Comparison of ENCODE assay signal across 10 mouse cellular contexts in genomic region chr11:52437123-52437522, GRCm38 (mm10). TPM values are rescaled to one million over a fixed set of nuclear protein-coding genes. Genes with fewer than 3 reads are reported as not detected.
A peak's percentile ranks its signal among the peaks of the same experiment; 100 is the strongest.
DNase-seq lines count a peak whose midpoint lies in the region; ATAC-seq and TF ChIP-seq lines count a peak whose summit lies in the region.
"Had no signal": no experiment of that assay in that cellular context is flagged by ENCODE, and none has a peak within 500 bp of the region (broad histone marks: within the 10 kb centered on the region; RNA-seq: fewer than 3 reads in every experiment).

No protein-coding gene starts in this region.

- no peak overlapping the region for H3K4me3 ChIP-seq in lung, adult 2 months (replicated peaks; ENCODE audit: extremely low read depth, low read depth, low read length)
- no peak overlapping the region for H3K4me3 ChIP-seq in left cerebral cortex, adult 2 months
- H3K4me3 ChIP-seq in forebrain, embryonic 15.5 days = no peak overlapping the region
- H3K4me3 ChIP-seq: midbrain, embryonic 12.5 days had no signal

- H3K36me3 ChIP-seq in forebrain, embryonic 15.5 days = no peaks in the 10 kb centered on the region
- H3K36me3 ChIP-seq: midbrain, embryonic 12.5 days had no signal

- no peak for TF ChIP-seq CTCF in lung, adult 2 months (IDR thresholded peaks at IDR 0.05; ENCODE audit: insufficient read depth, low read length)
- TF ChIP-seq CTCF in left cerebral cortex, adult 2 months (IDR thresholded peaks at IDR 0.05) = peak; percentile 9; the same call in 1 of the 2 replicates

- intact Hi-C loops in left cerebral cortex, adult 2 months (cut with DNase I) = loop anchor here (2.0 to 5.0 kb wide), 2 partner anchors 100 to 210 kb away; no protein-coding TSS in a partner anchor

- no peak overlapping the region for H3K9ac ChIP-seq in forebrain, embryonic 15.5 days (replicated peaks)
- H3K9ac ChIP-seq: midbrain, embryonic 12.5 days had no signal

- H3K27ac ChIP-seq in left cerebral cortex, adult 2 months = no peak overlapping the region; the same call in 1 of the 2 replicates
- no peak overlapping the region for H3K27ac ChIP-seq in forebrain, embryonic 15.5 days (replicated peaks)
- H3K27ac ChIP-seq: midbrain, embryonic 12.5 days had no signal

- TF ChIP-seq POLR2A in lung, adult 2 months (IDR thresholded peaks at IDR 0.05; ENCODE audit: borderline replicate concordance, extremely low read depth, low read depth, low read length) = no peak

- ATAC-seq in forebrain, embryonic 15.5 days (replicated peaks) = no peak

- no peak overlapping the region for H3K4me2 ChIP-seq in forebrain, embryonic 15.5 days (replicated peaks)
- H3K4me2 ChIP-seq: midbrain, embryonic 12.5 days had no signal

- H3K4me1 ChIP-seq in lung, adult 2 months (ENCODE audit: control insufficient read depth, insufficient read depth, low read length) = no peaks in the 10 kb centered on the region
- H3K4me1 ChIP-seq in forebrain, embryonic 15.5 days = peaks cover 3% of the 10 kb centered on the region; the same call in 1 of the 2 replicates
- H3K4me1 ChIP-seq: midbrain, embryonic 12.5 days had no signal

- 38% methylated on average over 10 of the region's 10 CpGs for WGBS in lung, adult 2 months
- 23% methylated on average over 10 of the region's 10 CpGs for WGBS in forebrain, embryonic 15.5 days

- H3K27me3 ChIP-seq in forebrain, embryonic 15.5 days = 0 out of 2 replicates have a peak, but pooled peaks cover 3% of the 10 kb centered on the region

- no peaks in the 10 kb centered on the region for H3K9me3 ChIP-seq in forebrain, embryonic 15.5 days

- DNase-seq in lung, adult 2 months = peak; percentile 14
- DNase-seq in lung, postnatal 10 days = no peak
- DNase-seq in forelimb bud, embryonic 11.5 days (ENCODE audit: low read depth, low spot score) = peak; percentile 16
- peak; percentile 73 to 77 for DNase-seq in left cerebral cortex, adult 2 months (ENCODE audit: extremely low spot score in 1 of 2, low spot score in 2 of 2)
- DNase-seq in right cerebral cortex, postnatal 36 days (ENCODE audit: low spot score in 2 of 2) = peak; percentile 77 to 85
- no peak for DNase-seq in natural killer cell, adult 2 months (ENCODE audit: low spot score in 2 of 2)
- no peak for DNase-seq in spleen, adult 12 weeks (ENCODE audit: low spot score)
- DNase-seq: gastrocnemius, postnatal 10 days had no signal

RNA-seq across cellular contexts. Expression of gene 9530068E07Rik, which starts 40.9 kb away (rescaled TPM):
- polyA plus RNA-seq in lung, adult 2 months (2012; rRNA removed) = 160 and 194 TPM in 2 replicates
- 10 to 100 TPM; 59.2 to 64.2 TPM for total RNA-seq in left cerebral cortex, adult 2 months (2021)
- 112 and 118 TPM in 2 replicates for polyA plus RNA-seq in forebrain, embryonic 15.5 days (2015; fragmentation: Nextera tagmentation; extraction: Ambion mirVana)

Comparison
In these comparisons a context has a peak if more than half of its experiments do, and no peak if none do; other contexts are left out.
1. DNase-seq: peak in lung, adult 2 months (single experiment), forelimb bud, embryonic 11.5 days (single experiment), left cerebral cortex, adult 2 months (2 of 2) and right cerebral cortex, postnatal 36 days (2 of 2); none in lung, postnatal 10 days (single experiment), natural killer cell, adult 2 months (0 of 2) and spleen, adult 12 weeks (single experiment).